Mouse (Mus musculus): ENCODE data around the gene Slc22a21.
"Not testable (repeated sequence)": the region's sequence is repeated elsewhere in the genome, so short reads cannot be mapped to it uniquely, and the experiment has no call there.

Slc22a21 gene

GRCm38 (mm10) chr11:54002147-54002760, 22.1 kb upstream of the Slc22a21 start:
- CTCF ChIA-PET: interaction anchor here (0.8 to 1.4 kb wide), 4 partner anchors 9 to 48 kb away, joined by 3 read pairs; no protein-coding TSS in a partner anchor

DNA sequence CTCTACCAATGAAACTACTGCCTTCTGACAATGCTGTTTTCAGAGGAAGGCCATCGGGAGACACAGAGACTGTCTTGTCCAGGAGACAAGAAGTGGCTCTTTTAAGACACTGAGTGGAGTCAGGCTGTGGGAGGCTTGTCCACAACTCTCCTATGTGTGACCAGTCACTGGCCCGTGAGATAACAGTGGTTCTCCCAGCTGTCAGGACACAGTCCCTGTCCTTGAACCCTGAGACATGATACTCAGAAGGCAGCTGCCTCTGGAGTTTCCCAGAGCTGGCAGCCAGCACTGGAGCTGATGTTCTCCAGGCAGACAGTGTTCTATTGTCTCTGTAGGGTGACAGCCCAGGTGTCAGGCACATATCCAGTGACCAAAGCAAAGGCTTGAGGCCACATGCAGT, 17.5 kb upstream of the Slc22a21 start:
- CTCF ChIA-PET: no interaction called here

DNA sequence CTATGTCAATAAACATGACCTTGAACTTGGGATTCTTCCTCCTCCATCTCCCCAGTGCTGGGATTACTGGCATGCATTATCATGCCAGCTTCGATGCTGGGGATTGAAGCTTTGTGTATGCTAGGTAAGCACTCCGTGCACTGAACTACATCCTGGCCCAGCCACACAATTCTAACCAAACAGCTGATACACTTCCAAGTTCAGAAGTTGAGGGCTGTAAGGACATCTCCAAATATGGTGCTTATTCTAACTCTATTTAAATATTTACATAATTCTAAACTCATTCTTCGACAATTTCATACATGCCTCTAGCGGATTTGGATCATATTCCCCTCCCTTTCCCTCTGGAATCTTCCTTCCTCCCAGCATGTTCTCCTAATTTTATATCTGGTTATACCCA, 12.1 kb upstream of the Slc22a21 start:
- CTCF ChIA-PET: interaction anchor here (0.8 kb wide), 1 partner anchor 10 kb away, joined by 3 read pairs; no protein-coding TSS in a partner anchor

GRCm38 (mm10) chr11:53989232-53989631, 9.1 kb upstream of the Slc22a21 start:
- CTCF ChIA-PET: no interaction called here

GRCm38 (mm10) chr11:53988081-53988480, 7.9 kb upstream of the Slc22a21 start:
- CTCF ChIA-PET: no interaction called here

DNA sequence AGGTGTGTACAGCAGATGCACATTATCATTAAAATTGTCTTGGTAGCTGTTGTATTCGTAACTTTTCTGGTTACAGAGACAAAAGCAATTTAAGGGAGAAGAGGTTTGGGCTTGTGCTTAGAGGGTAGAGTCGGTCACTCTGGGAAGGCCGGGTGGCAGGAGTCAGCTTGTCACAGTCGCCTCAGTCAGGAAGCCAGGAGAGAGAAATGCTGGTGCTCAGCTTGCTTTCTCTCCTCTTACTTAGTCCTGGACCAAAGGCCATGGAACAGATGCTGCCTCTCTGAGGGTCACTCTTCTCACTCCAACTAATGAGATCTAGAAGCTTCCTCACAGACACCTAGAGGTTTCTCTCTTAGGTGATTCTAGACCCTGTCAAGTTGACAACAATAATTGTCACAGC, 1.3 kb upstream of the Slc22a21 start:
- CTCF ChIA-PET: interaction anchor here (0.5 kb wide), 1 partner anchor 86 kb away, joined by 4 read pairs; no protein-coding TSS in a partner anchor

- CTCF ChIA-PET: not testable (repeated sequence)
Observed at GRCm38 (mm10) chr11:53979456-53979787, 710 bp downstream of the Slc22a21 start.

DNA sequence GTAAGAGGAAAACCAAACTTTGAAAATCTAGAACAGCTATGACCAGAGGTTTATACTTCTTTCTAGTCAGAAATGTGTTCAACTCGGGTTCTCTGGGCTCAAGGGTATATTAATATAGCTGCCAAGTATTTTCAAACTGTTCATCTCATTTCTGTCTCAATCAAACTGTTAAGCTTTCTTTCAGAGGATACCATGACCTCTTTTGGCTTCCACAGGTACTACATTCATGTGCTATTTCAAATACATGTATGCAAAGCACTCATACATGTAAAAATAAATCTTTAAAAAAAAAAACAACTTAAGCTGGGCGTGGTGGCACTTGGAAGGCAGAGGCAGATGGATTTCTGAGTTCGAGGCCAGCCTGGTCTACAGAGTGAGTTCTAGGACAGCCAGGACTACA, 2.5 kb downstream of the Slc22a21 start:
- CTCF ChIA-PET: no interaction called here

GRCm38 (mm10) chr11:53975559-53975958, 4.6 kb downstream of the Slc22a21 start:
- CTCF ChIA-PET: interaction anchor here (0.9 kb wide), 1 partner anchor 16 kb away, joined by 3 read pairs; no protein-coding TSS in a partner anchor

DNA sequence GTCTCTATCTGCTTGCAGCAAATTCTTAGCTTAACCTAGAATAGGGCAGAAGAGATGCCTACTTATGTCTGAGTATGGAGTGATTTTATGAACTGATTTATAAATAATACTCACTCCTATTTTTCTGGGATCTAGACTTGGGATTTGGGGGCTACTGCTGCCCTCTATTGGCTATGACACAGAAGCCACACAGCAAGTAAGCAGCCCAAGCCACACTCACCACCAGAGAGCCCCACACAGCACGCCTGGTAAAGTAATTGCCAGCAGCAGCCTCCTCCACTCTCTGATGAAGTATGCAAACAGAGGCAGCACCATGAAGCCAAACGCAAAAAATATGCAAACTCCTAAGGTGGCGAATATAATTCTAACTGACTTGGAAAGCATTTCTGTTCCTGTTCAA, 21.1 kb downstream of the Slc22a21 start:
- CTCF ChIA-PET: no interaction called here

GRCm38 (mm10) chr11:53958176-53958575, 22.0 kb downstream of the Slc22a21 start:
- CTCF ChIA-PET: not testable (repeated sequence)

- CTCF ChIA-PET: no interaction called here
Observed at GRCm38 (mm10) chr11:53956636-53957035, 23.5 kb downstream of the Slc22a21 start.

DNA sequence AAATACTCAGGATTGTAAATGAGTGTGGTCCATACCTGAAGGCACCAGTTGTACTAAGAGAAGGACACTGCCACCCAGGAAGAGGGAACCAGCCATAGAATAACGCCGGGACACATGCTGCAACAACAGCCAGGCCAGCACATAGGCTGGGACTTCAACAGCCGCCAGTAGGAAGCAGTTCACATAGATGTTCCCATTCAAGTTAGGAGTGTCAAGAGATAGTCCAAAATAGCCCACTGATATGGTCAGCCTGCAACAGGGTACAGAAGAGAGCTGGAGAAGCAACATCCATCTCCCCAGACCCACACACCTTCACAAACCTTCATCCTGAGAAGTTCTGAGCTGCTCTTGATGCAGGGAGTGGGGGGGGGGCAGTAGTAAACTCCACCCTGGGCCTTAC, 25.5 kb downstream of the Slc22a21 start:
- CTCF ChIA-PET: no interaction called here

GRCm38 (mm10) chr11:53950133-53950532, 30.0 kb downstream of the Slc22a21 start:
- CTCF ChIA-PET: not testable (repeated sequence)

DNA sequence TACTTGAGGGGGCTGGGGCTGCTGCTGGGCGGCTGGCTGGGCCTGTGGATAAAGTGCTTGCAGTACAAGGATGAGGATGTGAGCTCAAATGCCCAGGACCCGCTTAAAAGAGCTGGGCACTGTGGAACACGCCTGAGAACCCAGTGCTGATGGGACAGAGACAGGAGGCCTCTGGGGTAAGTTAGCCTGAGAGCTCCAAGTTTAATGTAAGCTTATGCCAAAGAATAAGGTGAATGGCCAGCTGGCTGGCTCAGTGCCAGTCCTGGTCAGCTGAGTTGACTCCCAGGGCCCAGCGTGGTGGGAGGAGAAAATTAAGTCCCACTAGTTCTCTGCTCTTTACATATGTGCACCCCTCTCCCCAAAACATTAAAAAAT, 48.2 kb downstream of the Slc22a21 start:
- CTCF ChIA-PET: not testable (repeated sequence)

GRCm38 (mm10) chr11:53931091-53931943, 48.8 kb downstream of the Slc22a21 start:
- CTCF ChIA-PET: no interaction called here

- CTCF ChIA-PET: no interaction called here
Observed at GRCm38 (mm10) chr11:53929741-53930140, 50.4 kb downstream of the Slc22a21 start.

GRCm38 (mm10) chr11:53928585-53928984, 51.5 kb downstream of the Slc22a21 start:
- CTCF ChIA-PET: no interaction called here

GRCm38 (mm10) chr11:53926303-53926702, 53.8 kb downstream of the Slc22a21 start:
- CTCF ChIA-PET: no interaction called here

GRCm38 (mm10) chr11:53918851-53919250, 61.3 kb downstream of the Slc22a21 start:
- CTCF ChIA-PET: no interaction called here

GRCm38 (mm10) chr11:53911011-53911410, 69.1 kb downstream of the Slc22a21 start:
- CTCF ChIA-PET: no interaction called here

- CTCF ChIA-PET: no interaction called here
Observed at GRCm38 (mm10) chr11:53908686-53909085, 71.4 kb downstream of the Slc22a21 start.

DNA sequence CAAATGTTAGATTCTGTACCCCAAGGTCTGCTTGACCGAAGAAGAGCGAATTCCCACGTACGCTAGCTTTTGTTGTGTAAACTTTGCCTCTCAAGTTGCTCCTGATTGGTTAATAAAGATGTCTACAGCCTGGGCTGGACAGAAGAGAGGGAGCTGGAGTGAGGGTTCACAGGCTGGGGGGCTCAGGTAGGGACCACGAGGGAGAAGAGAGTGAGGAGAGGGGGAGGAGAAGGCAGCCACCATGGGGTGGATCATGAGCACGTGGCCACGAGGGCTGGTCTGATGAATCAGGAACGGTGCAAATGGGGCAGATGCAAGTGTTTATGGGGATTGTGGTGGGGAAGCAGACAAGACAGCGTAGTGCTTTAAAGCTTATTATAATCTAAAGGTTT, 75.6 kb downstream of the Slc22a21 start:
- CTCF ChIA-PET: no interaction called here

All from spleen, embryonic (tissue).